Mouse (Mus musculus) naive thymus-derived CD4-positive, alpha-beta T cell, adult 2 months (primary cell): Measurements from ENCODE around the gene Igfbp4.

Experiments used
- DNase-seq: peaks from one replicate; pipeline ENCODE4 v3.0.0-alpha.2; 2011; ENCODE audit warnings: low read depth

Gene Igfbp4

GRCm38 (mm10) chr11:99080902-99081543 lies 40.0 kb downstream of the Igfbp4 start:
- DNase-seq: no peak

GRCm38 (mm10) chr11:99081566-99081965 lies 40.5 kb downstream of the Igfbp4 start:
- DNase-seq: no peak

- no peak for DNase-seq
These were observed 41.1 kb downstream of the Igfbp4 start for GRCm38 (mm10) chr11:99082098-99082497.

- DNase-seq: no peak
These were observed 42.5 kb downstream of the Igfbp4 start for GRCm38 (mm10) chr11:99083516-99083915.

- no peak for DNase-seq
These were observed 43.3 kb downstream of the Igfbp4 start for GRCm38 (mm10) chr11:99084366-99084765.

- DNase-seq: no peak
These were observed 47.4 kb downstream of the Igfbp4 start for GRCm38 (mm10) chr11:99088486-99088885.

GRCm38 (mm10) chr11:99089077-99089601 lies 48.1 kb downstream of the Igfbp4 start, which contains the start of gene Tns4:
Gene Tns4, minus strand, starts transcription at chr11:99089306.
- DNase-seq: no peak

GRCm38 (mm10) chr11:99090391-99090790 lies 49.3 kb downstream of the Igfbp4 start:
- DNase-seq: no peak

- DNase-seq: no peak
These were observed 50.6 kb downstream of the Igfbp4 start for GRCm38 (mm10) chr11:99091666-99092065.

GRCm38 (mm10) chr11:99093740-99094139 lies 52.7 kb downstream of the Igfbp4 start:
- DNase-seq: no peak

- no peak for DNase-seq
These were observed 54.0 kb downstream of the Igfbp4 start for GRCm38 (mm10) chr11:99094911-99095676.

GRCm38 (mm10) chr11:99095759-99096158 lies 54.7 kb downstream of the Igfbp4 start:
- DNase-seq: no peak

- DNase-seq: no peak
These were observed 55.4 kb downstream of the Igfbp4 start for GRCm38 (mm10) chr11:99096417-99096816.

GRCm38 (mm10) chr11:99096996-99097774 lies 56.1 kb downstream of the Igfbp4 start:
- DNase-seq: no peak

- no peak for DNase-seq
These were observed 57.9 kb downstream of the Igfbp4 start for GRCm38 (mm10) chr11:99098924-99099323.

GRCm38 (mm10) chr11:99099516-99099915 lies 58.5 kb downstream of the Igfbp4 start:
- DNase-seq: no peak

- peak; percentile 55 for DNase-seq
These were observed 59.2 kb downstream of the Igfbp4 start for GRCm38 (mm10) chr11:99100215-99100614.

GRCm38 (mm10) chr11:99101693-99102092 lies 60.6 kb downstream of the Igfbp4 start:
- no peak for DNase-seq

GRCm38 (mm10) chr11:99102575-99103270 lies 61.7 kb downstream of the Igfbp4 start:
- no peak for DNase-seq
